Mouse (Mus musculus) liver, embryonic 16.5 days (tissue): ENCODE measurements around the gene Ppp1r10. TPM values are rescaled to one million over a fixed set of nuclear protein-coding genes. Genes with fewer than 3 reads are reported as not detected.

Experiments used
- ATAC-seq: fragments of 200-750 bp; cut with Nextera tagmentation; 2 replicates; pipeline ENCODE4 v1.8.0; 2017; ENCODE audit warnings: low read depth, mild to moderate bottlenecking, moderate number of reproducible peaks, moderate library complexity
- H3K27ac ChIP-seq: fragments of 300-500 bp; sonication (generic); 2 replicates; pipeline ENCODE4 v1.5.1; 2014; ENCODE audit warnings: mild to moderate bottlenecking, low read length
- H3K27me3 ChIP-seq: fragments of 300-500 bp; sonication (generic); 2 replicates; pipeline ENCODE4 v1.6.1; 2014; ENCODE audit warnings: low read depth, low read length, mixed read lengths; ENCODE audit not compliant: control insufficient read depth, insufficient read depth
- H3K36me3 ChIP-seq: fragments of 300-500 bp; sonication (generic); 2 replicates; pipeline ENCODE4 v1.6.1; 2014; ENCODE audit warnings: mild to moderate bottlenecking; ENCODE audit not compliant: control insufficient read depth, insufficient read depth
- H3K4me1 ChIP-seq: fragments of 300-500 bp; sonication (generic); 2 replicates; pipeline ENCODE4 v1.6.1; 2014; ENCODE audit warnings: low read depth, low read length, mixed read lengths; ENCODE audit not compliant: control insufficient read depth
- H3K4me2 ChIP-seq: fragments of 300-500 bp; sonication (generic); 2 replicates; pipeline ENCODE4 v1.6.1; 2014; ENCODE audit warnings: low read depth, low read length, mixed read lengths
- H3K4me3 ChIP-seq: fragments of 300-500 bp; sonication (generic); 2 replicates; pipeline ENCODE4 v1.5.1; 2014; ENCODE audit warnings: low read depth, mild to moderate bottlenecking, low read length
- H3K9ac ChIP-seq: fragments of 300-500 bp; sonication (generic); 2 replicates; pipeline ENCODE4 v1.6.1; 2014; ENCODE audit warnings: low read depth, low read length
- H3K9me3 ChIP-seq: fragments of 300-500 bp; sonication (generic); replicated peaks from 2 replicates; pipeline ENCODE4 v1.6.1; 2016; ENCODE audit warnings: low read length; ENCODE audit not compliant: control insufficient read depth
- WGBS: fragments of 180-500 bp; shearing (Covaris S2); extraction: QIAGEN DNeasy Blood & Tissue Kit; methylation state at CpG from one replicate; pipeline ENCODE4 v1.1.7; 2014; ENCODE audit not compliant: insufficient replicate concordance; 5-methylcytosine and 5-hydroxymethylcytosine counted together
- polyA plus RNA-seq: library from polyadenylated mRNA; unstranded; fragments of >200 nt; fragmentation: Nextera tagmentation; extraction: Ambion mirVana; gene quantifications from 2 replicates; pipeline ENCODE4 v1.2.1, GENCODE M21; 2015

The Ppp1r10 gene
- polyA plus RNA-seq, 1 experiment from 2014 or later: 24.7 TPM

DNA sequence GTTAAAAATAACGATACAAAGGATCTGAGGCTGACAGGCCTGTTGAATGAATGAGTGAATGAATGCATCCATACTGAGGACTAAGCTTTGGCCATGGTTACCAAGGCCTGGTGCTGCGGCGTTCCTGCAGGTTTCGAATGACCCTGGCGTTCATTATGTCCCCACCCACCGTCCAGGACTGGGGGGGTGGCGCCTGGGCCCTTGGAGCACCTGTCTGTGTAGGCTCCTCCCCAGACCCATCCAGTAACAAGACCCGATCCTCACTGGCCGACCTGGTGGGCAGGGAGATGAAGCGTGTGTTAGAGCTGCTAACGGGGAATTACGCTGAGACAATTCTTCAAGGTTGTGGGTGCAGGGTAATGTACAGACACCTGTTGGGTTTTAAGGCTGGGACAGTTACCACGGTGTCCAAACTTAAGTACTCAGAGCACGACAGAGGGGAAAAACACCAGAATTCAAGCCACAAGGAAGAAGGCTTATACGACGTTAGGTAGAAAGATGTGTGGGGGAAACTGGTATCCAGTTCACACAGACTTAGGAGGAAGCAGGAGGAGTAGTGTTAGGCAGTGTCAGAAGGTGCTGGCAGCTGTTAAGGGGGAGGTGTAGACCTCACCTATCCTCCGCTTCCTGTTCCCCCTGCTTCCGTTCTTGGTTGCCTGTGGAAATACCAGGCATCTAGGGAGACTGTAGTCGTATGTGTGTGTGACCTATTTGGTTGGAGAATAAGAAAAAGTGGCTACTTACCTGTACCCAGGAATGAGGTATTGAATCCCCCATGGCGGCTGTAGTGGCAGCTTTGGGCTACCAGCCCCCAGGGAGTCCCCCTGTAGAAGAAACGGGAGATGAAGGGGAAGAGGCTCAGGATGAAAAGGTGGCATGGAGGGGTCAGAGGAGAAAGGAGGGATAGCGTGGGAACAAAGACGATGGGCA lies 18.3 kb upstream of the Ppp1r10 start:
- Histone ChIP-seq H3K4me2 (peak overlapping the region; percentile 97), H3K9me3 (no peaks in the 10 kb centered on the region), H3K4me3 (peak overlapping the region; percentile 91), H3K27ac (peak overlapping the region; percentile 53), H3K9ac (peak overlapping the region; percentile 54), H3K27me3 (no peaks in the 10 kb centered on the region), H3K36me3 (peaks cover 6% of the 10 kb centered on the region; the same call in 1 of the 2 replicates), H3K4me1 (peaks cover 13% of the 10 kb centered on the region)
- ATAC-seq: peak; percentile 37; the same call in 1 of the 2 replicates
- 31% methylated on average over 23 of the region's 23 CpGs for WGBS

GRCm38 (mm10) chr17:35900636-35901035 lies 15.6 kb upstream of the Ppp1r10 start:
- Histone ChIP-seq H3K9ac (no peak overlapping the region), H3K4me2 (no peak overlapping the region), H3K27ac (no peak overlapping the region), H3K4me3 (no peak overlapping the region), H3K27me3 (no peaks in the 10 kb centered on the region), H3K9me3 (no peaks in the 10 kb centered on the region), H3K4me1 (peaks cover 13% of the 10 kb centered on the region), H3K36me3 (no peaks in the 10 kb centered on the region)
- 24% methylated on average over 3 of the region's 3 CpGs for WGBS
- no peak for ATAC-seq

- Histone ChIP-seq H3K27ac (no peak overlapping the region), H3K4me2 (no peak overlapping the region), H3K9ac (no peak overlapping the region), H3K4me1 (no peaks in the 10 kb centered on the region; the same call in 1 of the 2 replicates), H3K9me3 (no peaks in the 10 kb centered on the region), H3K27me3 (no peaks in the 10 kb centered on the region), H3K36me3 (no peaks in the 10 kb centered on the region), H3K4me3 (no peak overlapping the region)
- ATAC-seq: no peak
- WGBS: 64% methylated on average over 9 of the region's 9 CpGs
Measured at GRCm38 (mm10) chr17:35903343-35903991, 12.8 kb upstream of the Ppp1r10 start.

- 35% methylated on average over 4 of the region's 4 CpGs for WGBS
- no peak overlapping the region for H3K9ac ChIP-seq
- peaks cover 2% of the 10 kb centered on the region for H3K4me1 ChIP-seq
- no peak overlapping the region for H3K4me3 ChIP-seq
- no peak for ATAC-seq
- H3K9me3 ChIP-seq: no peaks in the 10 kb centered on the region
- H3K27ac ChIP-seq: no peak overlapping the region
- H3K4me2 ChIP-seq: no peak overlapping the region
- H3K36me3 ChIP-seq: no peaks in the 10 kb centered on the region
- H3K27me3 ChIP-seq: no peaks in the 10 kb centered on the region
Measured at GRCm38 (mm10) chr17:35903992-35904355, 12.3 kb upstream of the Ppp1r10 start.

DNA sequence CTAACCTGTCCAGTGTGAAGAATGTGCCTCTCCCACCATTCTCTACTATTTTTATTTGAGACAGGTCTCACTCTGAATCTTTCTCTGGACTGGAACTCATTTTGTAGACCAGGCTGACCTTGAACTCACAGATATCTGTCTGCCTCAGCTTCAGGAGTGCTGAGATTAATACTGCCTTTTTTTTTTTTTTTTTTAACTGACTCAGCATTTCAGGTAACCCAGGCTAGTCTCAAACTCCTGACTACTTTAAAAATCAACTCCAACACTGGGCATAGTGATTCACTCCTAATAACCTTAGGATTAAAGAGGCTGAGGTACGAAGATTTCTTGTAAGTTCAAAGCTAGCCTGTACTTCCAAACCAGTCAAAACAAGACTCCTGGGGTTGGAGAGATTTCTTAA lies 10.6 kb upstream of the Ppp1r10 start:
- no peak for ATAC-seq
- Histone ChIP-seq H3K9ac (no peak overlapping the region), H3K27ac (no peak overlapping the region), H3K4me3 (no peak overlapping the region), H3K36me3 (no peaks in the 10 kb centered on the region), H3K4me1 (peaks cover 12% of the 10 kb centered on the region), H3K4me2 (no peak overlapping the region), H3K9me3 (no peaks in the 10 kb centered on the region), H3K27me3 (no peaks in the 10 kb centered on the region)
- 76% methylated on average over 1 of the region's 1 CpGs for WGBS

GRCm38 (mm10) chr17:35907609-35908008 lies 8.6 kb upstream of the Ppp1r10 start:
- H3K4me2 ChIP-seq: no peak overlapping the region
- peaks cover 7% of the 10 kb centered on the region for H3K36me3 ChIP-seq
- ATAC-seq: no peak
- H3K27me3 ChIP-seq: no peaks in the 10 kb centered on the region
- H3K4me3 ChIP-seq: no peak overlapping the region
- H3K9me3 ChIP-seq: no peaks in the 10 kb centered on the region
- H3K9ac ChIP-seq: no peak overlapping the region
- 41% methylated on average over 2 of the region's 2 CpGs for WGBS
- H3K4me1 ChIP-seq: peaks cover 16% of the 10 kb centered on the region
- H3K27ac ChIP-seq: no peak overlapping the region

- Histone ChIP-seq H3K36me3 (peaks cover 16% of the 10 kb centered on the region), H3K4me2 (peak overlapping the region; percentile 90), H3K9ac (peak overlapping the region; percentile 66), H3K4me1 (peaks cover 19% of the 10 kb centered on the region), H3K27me3 (no peaks in the 10 kb centered on the region), H3K9me3 (no peaks in the 10 kb centered on the region), H3K4me3 (peak overlapping the region; percentile 75), H3K27ac (peak overlapping the region; percentile 83; the same call in 1 of the 2 replicates)
- 27% methylated on average over 20 of the region's 20 CpGs for WGBS
- ATAC-seq: peak; percentile 56
Measured at GRCm38 (mm10) chr17:35909186-35909918, 6.9 kb upstream of the Ppp1r10 start.

DNA sequence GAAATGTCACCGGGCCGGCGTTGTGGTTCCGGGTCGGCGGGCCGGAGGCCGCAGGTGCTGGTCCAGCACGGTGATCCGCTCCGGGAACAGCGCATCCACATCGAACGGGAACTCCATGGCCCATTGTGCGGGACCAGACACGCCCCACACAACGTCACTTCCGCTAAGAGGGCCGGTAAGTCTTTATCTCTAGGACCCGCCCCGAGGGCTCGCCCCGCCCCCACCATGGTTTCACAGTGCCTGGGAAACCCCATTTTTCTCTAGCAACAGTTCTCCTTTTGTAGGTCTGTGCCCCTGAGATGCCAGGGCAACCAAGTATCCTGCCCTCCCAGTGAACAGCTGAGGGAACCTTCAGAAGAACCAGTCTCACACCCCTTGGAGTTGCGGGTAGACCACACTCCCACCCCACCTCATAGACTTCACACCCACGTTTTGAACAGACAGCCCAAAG lies 6.3 kb upstream of the Ppp1r10 start, which contains the start of gene Atat1:
Atat1 (minus strand) TSS at position 157 of the 451 bp plus-strand sequence.
- H3K4me2 ChIP-seq: peak within 1 kb of the TSS; percentile 90
- 2% methylated on average over 25 of the region's 25 CpGs for WGBS
- H3K9ac ChIP-seq: peak within 1 kb of the TSS; percentile 66
- H3K4me1 ChIP-seq: peaks cover 24% of the 10 kb centered on the region
- H3K27me3 ChIP-seq: no peaks in the 10 kb centered on the region
- H3K4me3 ChIP-seq: peak within 1 kb of the TSS; percentile 75
- peak within 1 kb of the TSS; percentile 83 for H3K27ac ChIP-seq
- peak; percentile 89 for ATAC-seq
- H3K9me3 ChIP-seq: no peaks in the 10 kb centered on the region
- peaks cover 16% of the 10 kb centered on the region for H3K36me3 ChIP-seq
